Mouse (Mus musculus): ENCODE measurements at regions not wholly inside any gene's neighbourhood (a gene's known extent, or its start where the extent isn't known, plus 50 kb on each side); places are given as distances from the start of the nearest gene placed in this dataset.

GRCm38 (mm10) chr12:8869190-8869589 is 52.3 kb upstream of the Laptm4a start:
- TF ChIP-seq CTCF (IDR thresholded peaks at IDR 0.05; ENCODE audit: extremely low read depth, insufficient read length, insufficient replicate concordance, low read depth, low read length) = no peak
- TF ChIP-seq POLR2A (IDR thresholded peaks at IDR 0.05; ENCODE audit: low read depth, low read length) = no peak

Data from small intestine, adult 2 months (tissue).